Mouse (Mus musculus) liver, embryonic 13.5 days (tissue): ENCODE measurements around the gene Inafm2. TPM values are rescaled to one million over a fixed set of nuclear protein-coding genes. Genes with fewer than 3 reads are reported as not detected.

ENCODE experiments used
- ATAC-seq: fragments of 200-750 bp; cut with Nextera tagmentation; 2 replicates; pipeline ENCODE4 v1.8.0; 2017; ENCODE audit warnings: low read depth, mild to moderate bottlenecking, moderate number of reproducible peaks, moderate library complexity
- DNase-seq: peaks from one replicate; pipeline ENCODE4 v3.0.0; 2022
- H3K27ac ChIP-seq: fragments of 300-500 bp; sonication (generic); 2 replicates; pipeline ENCODE4 v1.5.1; 2015; ENCODE audit warnings: moderate library complexity, mild to moderate bottlenecking, inconsistent platforms
- H3K27me3 ChIP-seq: fragments of 300-500 bp; sonication (generic); 2 replicates; pipeline ENCODE4 v1.6.1; 2015; ENCODE audit warnings: mild to moderate bottlenecking, inconsistent platforms
- H3K36me3 ChIP-seq: fragments of 300-500 bp; sonication (generic); 2 replicates; pipeline ENCODE4 v1.6.1; 2015; ENCODE audit warnings: mild to moderate bottlenecking, inconsistent platforms
- H3K4me1 ChIP-seq: fragments of 300-500 bp; sonication (generic); replicated peaks from 2 replicates; pipeline ENCODE4 v1.6.1; 2015; ENCODE audit warnings: inconsistent platforms
- H3K4me2 ChIP-seq: fragments of 300-500 bp; sonication (generic); 2 replicates; pipeline ENCODE4 v1.6.1; 2015; ENCODE audit warnings: inconsistent platforms, mild to moderate bottlenecking, moderate library complexity
- H3K4me3 ChIP-seq: fragments of 300-500 bp; sonication (generic); replicated peaks from 2 replicates; pipeline ENCODE4 v1.5.1; 2015; ENCODE audit warnings: mild to moderate bottlenecking, inconsistent platforms
- H3K9ac ChIP-seq: fragments of 300-500 bp; sonication (generic); 2 replicates; pipeline ENCODE4 v1.6.1; 2015; ENCODE audit warnings: mild to moderate bottlenecking, inconsistent platforms
- H3K9me3 ChIP-seq: fragments of 300-500 bp; sonication (generic); replicated peaks from 2 replicates; pipeline ENCODE4 v1.6.1; 2016; ENCODE audit warnings: inconsistent platforms
- whole genome bisulfite sequencing: fragments of 180-500 bp; shearing (Covaris S2); methylation state at CpG from one replicate; pipeline ENCODE4 v1.1.7; 2015; ENCODE audit not compliant: insufficient replicate concordance; 5-methylcytosine and 5-hydroxymethylcytosine counted together
- polyA plus RNA-seq: library from polyadenylated mRNA; unstranded; fragments of >200 nt; fragmentation: Nextera tagmentation; extraction: Ambion mirVana; gene quantifications from 2 replicates; pipeline ENCODE4 v1.2.1, GENCODE M21; 2015

The Inafm2 gene
- polyA plus RNA-seq, 1 experiment from 2014 or later = 18.4 TPM

DNA sequence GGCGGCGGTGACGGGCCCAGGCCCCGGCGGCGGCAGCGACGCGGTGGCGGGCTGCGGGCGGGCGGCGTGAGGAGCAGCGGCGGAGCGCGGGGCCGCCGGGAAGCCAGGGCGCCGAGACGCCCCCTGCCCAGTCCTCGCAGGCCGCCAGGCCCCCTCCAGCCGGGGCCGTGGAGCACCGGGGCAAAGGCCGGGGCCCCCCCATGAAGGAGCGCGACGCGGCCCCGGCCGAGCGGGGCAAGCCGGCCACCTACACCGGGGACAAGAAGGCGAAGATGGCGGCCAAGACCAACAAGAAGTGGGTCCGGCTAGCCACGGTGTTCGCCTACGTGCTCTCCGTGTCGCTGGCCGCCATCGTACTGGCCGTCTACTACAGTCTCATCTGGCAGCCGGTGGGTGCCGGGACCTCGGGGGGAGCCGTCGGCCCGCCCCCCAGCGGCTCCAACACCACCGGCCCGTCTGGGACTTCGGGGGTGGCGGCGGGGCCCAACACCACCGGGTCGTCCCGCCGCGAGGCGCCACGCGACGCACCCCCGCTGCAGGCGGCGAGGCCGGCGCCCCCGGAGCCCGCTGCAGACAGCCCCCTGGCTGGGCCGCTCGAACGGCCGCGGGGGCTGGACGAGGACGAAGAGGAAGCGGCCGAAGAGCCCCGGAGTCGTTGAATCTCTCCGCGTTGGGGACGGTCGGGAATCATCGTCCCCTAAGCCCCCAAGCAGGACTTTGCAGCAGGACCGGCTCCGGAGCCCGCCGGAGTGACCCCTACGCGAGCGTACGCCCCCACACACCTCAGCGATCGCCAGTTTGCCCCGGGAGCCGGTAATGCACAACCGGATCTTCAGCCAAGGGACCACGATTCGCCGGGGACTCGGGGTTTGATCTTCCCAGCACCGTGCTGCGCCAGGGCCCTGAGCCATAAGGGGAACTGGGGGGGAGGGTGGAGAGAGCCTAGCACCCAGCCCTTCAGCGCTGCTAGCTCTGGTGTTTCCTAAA, 650 bp downstream of the Inafm2 start:
- Histone ChIP-seq H3K9ac (peak overlapping the region; percentile 96), H3K36me3 (peaks cover 20% of the 10 kb centered on the region), H3K4me2 (peak overlapping the region; percentile 100), H3K4me3 (peak overlapping the region; percentile 95), H3K27ac (peak overlapping the region; percentile 71), H3K27me3 (peaks cover 12% of the 10 kb centered on the region), H3K9me3 (no peaks in the 10 kb centered on the region), H3K4me1 (peaks cover 68% of the 10 kb centered on the region)
- no peak for DNase-seq
- peak; percentile 37 for ATAC-seq
- under 1% methylated on average over 109 of the region's 113 CpGs for WGBS

DNA sequence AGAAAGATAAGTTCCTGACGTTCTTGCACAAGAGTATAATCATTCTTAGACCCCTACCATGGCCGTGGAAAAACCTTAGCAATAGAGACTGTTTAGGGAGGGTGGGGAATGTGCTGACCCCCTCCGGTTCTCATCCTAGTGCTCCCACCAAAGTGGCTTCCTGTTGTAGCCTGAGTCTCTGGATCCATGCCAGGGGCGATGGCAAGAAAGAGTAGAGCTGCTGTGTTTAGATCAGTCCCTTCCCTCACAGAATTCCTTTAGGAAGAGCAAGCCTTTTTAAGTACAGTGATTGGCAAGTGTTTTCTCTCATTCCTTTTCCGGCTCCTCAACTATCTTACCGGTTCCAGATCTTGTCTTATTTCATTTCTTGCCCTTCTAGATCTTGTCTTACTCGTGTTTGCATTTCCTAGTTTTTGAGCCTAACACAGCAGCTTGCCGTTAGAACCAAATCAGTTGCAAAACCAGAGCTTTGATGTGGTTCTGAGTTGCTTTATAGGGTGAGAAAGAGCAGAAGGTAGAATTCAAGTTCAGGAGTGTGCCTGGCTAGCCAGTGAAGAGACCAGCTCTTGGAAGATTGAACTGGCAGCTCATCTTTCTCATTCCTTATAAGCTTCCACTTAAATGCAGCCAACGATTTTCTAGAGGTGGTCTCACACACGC, 1.9 kb downstream of the Inafm2 start:
- Histone ChIP-seq H3K27ac (peak overlapping the region; percentile 71), H3K27me3 (peaks cover 6% of the 10 kb centered on the region), H3K36me3 (peaks cover 24% of the 10 kb centered on the region), H3K4me3 (peak overlapping the region; percentile 95), H3K4me2 (peak overlapping the region; percentile 100), H3K9me3 (no peaks in the 10 kb centered on the region), H3K9ac (peak overlapping the region; percentile 96), H3K4me1 (peaks cover 80% of the 10 kb centered on the region)
- no peak for DNase-seq
- WGBS = 41% methylated on average over 10 of the region's 10 CpGs
- ATAC-seq = no peak

DNA sequence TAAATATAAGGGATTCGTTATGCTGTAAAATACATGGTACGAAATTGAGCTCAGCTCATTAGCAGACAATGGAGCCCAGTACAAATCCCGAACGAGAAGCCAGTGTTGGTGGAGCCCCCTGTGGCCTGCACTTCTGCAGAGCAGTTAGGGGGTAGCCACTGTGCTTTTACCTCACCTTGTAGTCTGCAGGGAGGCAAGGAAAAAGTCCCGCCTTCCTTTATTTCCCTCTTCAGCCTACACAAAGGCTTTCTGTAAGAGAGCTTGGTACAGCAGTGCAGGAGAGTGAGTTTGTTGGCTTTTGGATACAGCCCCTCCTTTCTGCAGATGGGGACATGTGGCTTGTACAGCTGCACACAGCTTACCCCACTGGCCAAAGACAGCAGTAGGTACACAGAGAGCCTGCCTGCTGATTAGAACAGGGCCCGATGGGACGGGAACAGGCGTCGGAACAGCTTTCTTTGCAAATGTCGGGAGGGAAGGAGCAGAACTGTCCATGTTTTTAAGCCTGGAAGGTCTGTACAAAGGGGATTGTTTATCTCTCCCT, 3.9 kb downstream of the Inafm2 start:
- 70% methylated on average over 10 of the region's 10 CpGs for WGBS
- Histone ChIP-seq H3K4me2 (peak overlapping the region; percentile 12; the same call in 1 of the 2 replicates), H3K27ac (peak overlapping the region; percentile 41; the same call in 1 of the 2 replicates), H3K4me1 (peaks cover 85% of the 10 kb centered on the region), H3K9ac (no peak overlapping the region), H3K4me3 (no peak overlapping the region), H3K36me3 (peaks cover 24% of the 10 kb centered on the region), H3K9me3 (no peaks in the 10 kb centered on the region), H3K27me3 (peaks cover 3% of the 10 kb centered on the region; the same call in 1 of the 2 replicates)
- no peak for ATAC-seq
- DNase-seq = no peak

DNA sequence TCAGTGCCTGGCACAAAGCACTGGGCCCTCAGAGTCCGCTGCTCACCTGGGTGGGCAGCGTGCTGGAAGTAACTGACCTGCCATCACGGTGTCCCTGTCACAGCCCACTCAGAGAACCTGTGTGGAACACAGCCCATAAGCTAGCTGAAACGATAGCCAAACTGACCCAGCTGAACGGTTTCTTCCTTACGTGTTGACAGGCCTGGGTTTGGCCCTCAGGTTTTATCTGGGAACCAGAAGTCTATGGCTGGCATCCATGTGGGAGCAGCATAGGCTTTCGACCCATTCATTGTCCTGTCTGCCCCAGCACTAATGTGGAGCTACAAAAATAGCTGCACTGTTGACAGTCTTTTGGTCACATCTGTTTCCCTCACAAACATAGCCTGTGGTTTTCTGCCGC, 4.9 kb downstream of the Inafm2 start:
- ATAC-seq (no peak), DNase-seq (no peak)
- H3K4me2 ChIP-seq = no peak overlapping the region
- peaks cover 74% of the 10 kb centered on the region for H3K4me1 ChIP-seq
- WGBS = 63% methylated on average over 8 of the region's 8 CpGs
- peaks cover 24% of the 10 kb centered on the region for H3K36me3 ChIP-seq
- H3K9me3 ChIP-seq = no peaks in the 10 kb centered on the region
- H3K9ac ChIP-seq = 0 out of 2 replicates have a peak overlapping the region, but pooled peaks have one; percentile 13
- H3K4me3 ChIP-seq = no peak overlapping the region
- H3K27me3 ChIP-seq = no peaks in the 10 kb centered on the region
- H3K27ac ChIP-seq = peak overlapping the region; percentile 91

DNA sequence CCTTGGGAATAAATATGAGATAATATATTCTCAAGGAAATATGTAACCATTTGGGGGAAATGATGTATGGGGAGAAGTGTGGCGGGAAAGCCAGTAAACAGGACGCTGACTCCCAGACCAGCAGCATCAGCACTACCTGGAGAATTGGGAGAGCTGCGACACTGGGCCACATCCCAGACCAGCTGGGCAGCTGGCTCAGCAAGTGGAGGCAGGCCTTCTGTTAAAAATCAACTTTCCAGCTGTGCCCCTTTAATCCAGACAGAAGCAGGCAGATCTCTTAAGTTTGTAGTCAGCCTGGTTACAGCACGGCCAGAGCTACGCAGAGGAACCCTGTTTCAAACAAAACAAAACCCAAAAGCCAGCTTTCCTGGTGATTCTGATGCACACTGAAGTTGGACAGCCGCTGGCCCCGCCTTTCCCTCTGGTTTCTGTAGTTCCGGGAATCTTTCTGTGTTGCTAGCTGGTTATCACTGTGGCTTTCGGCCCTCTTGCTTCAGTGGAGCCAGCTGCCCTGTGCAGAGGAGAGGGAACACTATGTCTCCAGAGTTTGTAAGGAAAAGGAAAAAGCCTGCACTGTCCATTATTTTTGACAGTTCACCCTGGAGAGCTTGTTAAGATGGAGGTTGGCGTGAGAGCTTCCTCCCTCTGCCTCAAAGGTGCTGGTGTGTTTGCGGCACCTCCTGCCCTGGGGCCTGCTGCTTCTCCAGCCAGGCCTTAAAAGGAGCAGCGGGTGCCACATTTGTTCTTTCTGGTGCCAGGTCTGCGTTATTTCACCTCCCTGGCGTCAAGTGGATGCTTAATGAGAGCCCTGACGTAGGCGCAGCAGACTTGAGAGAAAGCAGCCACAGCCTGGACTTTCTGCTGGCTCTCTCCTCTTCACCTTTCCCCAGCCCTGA, 6.6 kb downstream of the Inafm2 start:
- Histone ChIP-seq H3K36me3 (peaks cover 24% of the 10 kb centered on the region), H3K27ac (peak overlapping the region; percentile 91), H3K4me2 (peak overlapping the region; percentile 58), H3K9ac (peak overlapping the region; percentile 65), H3K4me1 (peaks cover 69% of the 10 kb centered on the region), H3K27me3 (peaks cover 1% of the 10 kb centered on the region; the same call in 1 of the 2 replicates), H3K9me3 (no peaks in the 10 kb centered on the region), H3K4me3 (no peak overlapping the region; the same call in 1 of the 2 replicates)
- DNase-seq = peak; percentile 42
- WGBS = 56% methylated on average over 16 of the region's 16 CpGs
- ATAC-seq = peak; percentile 62

DNA sequence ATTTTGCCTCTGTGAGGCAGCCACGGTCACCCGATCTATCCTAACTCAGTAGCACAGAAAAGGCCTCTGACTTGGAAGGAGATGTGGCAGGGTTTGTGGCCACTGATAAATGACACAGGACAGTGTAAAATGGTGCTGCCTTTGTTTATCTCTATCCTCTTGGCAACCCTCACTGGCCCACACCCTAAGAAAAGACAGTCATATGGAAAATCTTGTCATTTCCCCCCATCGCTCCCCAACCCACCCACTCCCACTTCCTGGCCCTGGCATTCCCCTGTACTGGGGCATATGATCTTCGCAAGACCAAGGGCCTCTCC, 7.2 kb downstream of the Inafm2 start:
- H3K9me3 ChIP-seq = no peaks in the 10 kb centered on the region
- H3K27ac ChIP-seq = peak overlapping the region; percentile 91
- peaks cover 24% of the 10 kb centered on the region for H3K36me3 ChIP-seq
- H3K4me1 ChIP-seq = peaks cover 63% of the 10 kb centered on the region
- peak overlapping the region; percentile 58 for H3K4me2 ChIP-seq
- H3K27me3 ChIP-seq = peaks cover 7% of the 10 kb centered on the region; the same call in 1 of the 2 replicates
- no peak overlapping the region for H3K4me3 ChIP-seq
- ATAC-seq (peak; percentile 88), DNase-seq (no peak)
- peak overlapping the region; percentile 65 for H3K9ac ChIP-seq
- 18% methylated on average over 4 of the region's 4 CpGs for WGBS

DNA sequence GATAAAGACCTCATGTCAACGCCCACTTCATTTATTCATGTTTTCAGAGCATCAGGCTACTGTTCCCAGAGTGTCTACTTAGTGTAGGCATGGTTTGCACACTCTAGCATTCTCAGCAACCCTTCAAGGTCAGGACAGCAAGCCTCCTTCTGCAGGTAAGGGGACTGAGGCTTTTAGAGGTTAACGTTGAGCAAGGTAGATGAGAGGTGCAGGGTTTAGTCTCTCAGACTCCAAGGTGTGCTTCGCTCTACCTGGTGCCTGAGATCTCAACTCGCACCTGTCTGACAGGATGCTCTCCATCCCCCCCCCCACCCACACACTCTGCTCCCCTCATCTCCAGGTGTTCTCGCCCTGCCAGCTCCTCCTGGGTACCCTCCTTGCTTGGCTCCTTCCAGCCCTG, 8.6 kb downstream of the Inafm2 start:
- no peak overlapping the region for H3K4me2 ChIP-seq
- H3K27me3 ChIP-seq = peaks cover 19% of the 10 kb centered on the region
- no peak overlapping the region for H3K4me3 ChIP-seq
- H3K4me1 ChIP-seq = peaks cover 52% of the 10 kb centered on the region
- ATAC-seq (no peak), DNase-seq (no peak)
- H3K9me3 ChIP-seq = no peaks in the 10 kb centered on the region
- H3K27ac ChIP-seq = no peak overlapping the region
- 73% methylated on average over 5 of the region's 5 CpGs for WGBS
- H3K36me3 ChIP-seq = peaks cover 19% of the 10 kb centered on the region
- H3K9ac ChIP-seq = no peak overlapping the region

DNA sequence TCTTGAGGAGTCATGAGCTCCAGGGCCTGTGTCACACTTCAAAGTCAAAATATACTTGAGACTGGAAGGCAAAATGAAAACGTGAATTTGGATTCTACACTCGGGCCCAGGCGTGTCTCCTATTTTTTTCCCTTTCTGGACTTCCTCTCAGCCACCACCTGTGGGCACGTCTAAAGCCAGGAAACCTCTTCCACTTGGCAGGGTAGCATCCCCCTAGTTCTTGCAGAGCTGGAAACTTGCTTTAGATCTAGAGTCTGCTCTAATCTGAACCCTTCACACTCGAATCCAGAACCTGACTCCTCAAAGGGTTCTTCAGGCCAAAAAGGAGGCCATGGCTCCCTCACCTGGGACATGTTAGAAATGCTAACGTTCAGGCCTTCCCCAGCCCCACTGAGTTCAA, 9.8 kb downstream of the Inafm2 start:
- Histone ChIP-seq H3K4me3 (no peak overlapping the region), H3K36me3 (peaks cover 7% of the 10 kb centered on the region; the same call in 1 of the 2 replicates), H3K4me2 (no peak overlapping the region), H3K27ac (0 out of 2 replicates have a peak overlapping the region, but pooled peaks have one; percentile 15), H3K9ac (no peak overlapping the region), H3K4me1 (peaks cover 51% of the 10 kb centered on the region), H3K27me3 (peaks cover 21% of the 10 kb centered on the region), H3K9me3 (no peaks in the 10 kb centered on the region)
- ATAC-seq = no peak
- no peak for DNase-seq
- WGBS = 67% methylated on average over 6 of the region's 6 CpGs

DNA sequence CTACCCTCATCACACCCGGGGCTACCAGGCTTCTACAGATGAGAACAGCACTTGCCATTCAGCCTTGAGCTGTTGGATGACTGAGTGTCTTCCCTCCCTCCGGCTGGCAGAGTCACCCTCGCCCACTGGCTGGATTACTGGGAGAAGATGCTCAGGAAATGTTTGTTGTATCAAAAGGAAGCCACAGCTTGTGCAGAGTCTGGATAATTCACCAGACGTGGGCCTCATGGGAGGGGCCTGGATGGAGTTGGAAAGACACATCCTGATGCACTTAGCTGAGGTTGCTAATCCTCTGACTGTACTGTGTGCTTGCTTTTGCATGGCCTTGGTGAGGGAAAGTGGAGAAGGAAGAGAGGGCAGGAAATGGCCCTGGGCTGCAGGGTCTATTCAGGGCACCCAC, 10.5 kb downstream of the Inafm2 start:
- no peak overlapping the region for H3K27ac ChIP-seq
- ATAC-seq (no peak), DNase-seq (no peak)
- WGBS = 48% methylated on average over 4 of the region's 4 CpGs
- H3K9ac ChIP-seq = no peak overlapping the region
- H3K4me3 ChIP-seq = no peak overlapping the region
- no peak overlapping the region for H3K4me2 ChIP-seq
- H3K36me3 ChIP-seq = 0 out of 2 replicates have a peak, but pooled peaks cover 4% of the 10 kb centered on the region
- H3K9me3 ChIP-seq = no peaks in the 10 kb centered on the region
- peaks cover 49% of the 10 kb centered on the region for H3K4me1 ChIP-seq
- peaks cover 28% of the 10 kb centered on the region for H3K27me3 ChIP-seq

DNA sequence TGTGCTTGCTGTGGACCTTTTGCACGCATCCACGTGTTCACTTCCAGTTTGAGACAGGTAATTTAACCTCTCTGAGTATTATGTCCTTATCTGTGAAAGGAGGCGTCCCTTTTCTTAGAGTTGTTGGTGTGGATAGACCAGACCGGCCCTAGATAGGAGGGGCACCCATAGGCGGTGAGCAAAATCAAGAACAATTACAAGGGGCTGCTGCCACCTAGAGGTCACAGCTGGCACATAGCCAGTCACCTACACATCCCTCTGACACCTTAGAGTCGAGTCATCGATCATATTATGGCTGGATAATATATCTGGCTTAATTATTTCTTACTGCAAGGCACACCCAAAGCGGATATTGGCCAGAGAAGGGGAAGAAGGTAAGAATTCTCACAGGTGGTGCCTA, 14.3 kb downstream of the Inafm2 start:
- 0 out of 2 replicates have a peak overlapping the region, but pooled peaks have one; percentile 6 for H3K4me2 ChIP-seq
- WGBS = 6% methylated on average over 8 of the region's 8 CpGs
- no peaks in the 10 kb centered on the region for H3K9me3 ChIP-seq
- DNase-seq (peak; percentile 71), ATAC-seq (peak; percentile 65)
- H3K27me3 ChIP-seq = peaks cover 28% of the 10 kb centered on the region
- peaks cover 60% of the 10 kb centered on the region for H3K4me1 ChIP-seq
- no peaks in the 10 kb centered on the region for H3K36me3 ChIP-seq
- no peak overlapping the region for H3K27ac ChIP-seq
- H3K9ac ChIP-seq = 0 out of 2 replicates have a peak overlapping the region, but pooled peaks have one; percentile 19
- H3K4me3 ChIP-seq = no peak overlapping the region
